Mouse (Mus musculus): Measurements from ENCODE around the gene Use1. TPM values are rescaled to one million over a fixed set of nuclear protein-coding genes. Genes with fewer than 3 reads are reported as not detected.
"Not testable (repeated sequence)": the region's sequence is repeated elsewhere in the genome, so short reads cannot be mapped to it uniquely, and the experiment has no call there.

Use1 gene
- polyA plus RNA-seq (2015; fragmentation: Nextera tagmentation; extraction: Ambion mirVana): 109 and 111 TPM in 2 replicates

GRCm38 (mm10) chr8:71366771-71367528, at the start of gene Use1:
Gene Use1 (plus strand): TSS chr8:71366848.
- no peaks in the 10 kb centered on the region for H3K9me3 ChIP-seq (ENCODE audit: low read length)
- H3K36me3 ChIP-seq (ENCODE audit: insufficient read depth, low read length): peaks cover 12% of the 10 kb centered on the region; the same call in 1 of the 2 replicates
- peak within 1 kb of the TSS; percentile 97 for H3K27ac ChIP-seq (ENCODE audit: low read length)
- under 1% methylated on average over 56 of the region's 56 CpGs for WGBS
- peak within 1 kb of the TSS; percentile 86 for H3K4me2 ChIP-seq (replicated peaks; ENCODE audit: low read depth, low read length)
- H3K27me3 ChIP-seq (ENCODE audit: insufficient read depth, low read length): no peaks in the 10 kb centered on the region
- peaks cover 19% of the 10 kb centered on the region for H3K4me1 ChIP-seq (ENCODE audit: insufficient read depth, low read length)
- H3K4me3 ChIP-seq (ENCODE audit: low read length): peak within 1 kb of the TSS; percentile 73
- ATAC-seq (ENCODE audit: low FRiP score, low TSS enrichment): peak; percentile 76
- H3K9ac ChIP-seq (replicated peaks; ENCODE audit: low read length): peak within 1 kb of the TSS; percentile 79

GRCm38 (mm10) chr8:71318610-71319009, 48.0 kb upstream of the Use1 start:
- H3K4me2 ChIP-seq (replicated peaks; ENCODE audit: low read depth, low read length); H3K27me3 ChIP-seq (ENCODE audit: insufficient read depth, low read length); H3K4me1 ChIP-seq (ENCODE audit: insufficient read depth, low read length); H3K9me3 ChIP-seq (ENCODE audit: low read length); H3K4me3 ChIP-seq (ENCODE audit: low read length); ATAC-seq (ENCODE audit: low FRiP score, low TSS enrichment); H3K9ac ChIP-seq (replicated peaks; ENCODE audit: low read length); H3K27ac ChIP-seq (ENCODE audit: low read length): not testable (repeated sequence)
- H3K36me3 ChIP-seq (ENCODE audit: insufficient read depth, low read length): peaks cover 28% of the 10 kb centered on the region
- 61% methylated on average over 5 of the region's 5 CpGs for WGBS

- WGBS: 75% methylated on average over 2 of the region's 2 CpGs
- not testable (repeated sequence) for ATAC-seq (ENCODE audit: low FRiP score, low TSS enrichment); H3K27ac ChIP-seq (ENCODE audit: low read length); H3K4me3 ChIP-seq (ENCODE audit: low read length); H3K4me2 ChIP-seq (replicated peaks; ENCODE audit: low read depth, low read length); H3K9ac ChIP-seq (replicated peaks; ENCODE audit: low read length); H3K27me3 ChIP-seq (ENCODE audit: insufficient read depth, low read length); H3K4me1 ChIP-seq (ENCODE audit: insufficient read depth, low read length); H3K9me3 ChIP-seq (ENCODE audit: low read length)
- H3K36me3 ChIP-seq (ENCODE audit: insufficient read depth, low read length): peaks cover 39% of the 10 kb centered on the region
Observed at GRCm38 (mm10) chr8:71319760-71320159, 46.9 kb upstream of the Use1 start.

GRCm38 (mm10) chr8:71322939-71323338, 43.7 kb upstream of the Use1 start:
- no peak for ATAC-seq (ENCODE audit: low FRiP score, low TSS enrichment)
- Histone ChIP-seq H3K36me3 (ENCODE audit: insufficient read depth, low read length) (peaks cover 48% of the 10 kb centered on the region), H3K27me3 (ENCODE audit: insufficient read depth, low read length) (no peaks in the 10 kb centered on the region), H3K9me3 (ENCODE audit: low read length) (no peaks in the 10 kb centered on the region), H3K27ac (ENCODE audit: low read length) (no peak overlapping the region), H3K9ac (replicated peaks; ENCODE audit: low read length) (no peak overlapping the region), H3K4me1 (ENCODE audit: insufficient read depth, low read length) (no peaks in the 10 kb centered on the region), H3K4me3 (ENCODE audit: low read length) (no peak overlapping the region), H3K4me2 (replicated peaks; ENCODE audit: low read depth, low read length) (no peak overlapping the region)
- 97% methylated on average over 3 of the region's 3 CpGs for WGBS

- H3K4me2 ChIP-seq (replicated peaks; ENCODE audit: low read depth, low read length): no peak overlapping the region
- peaks cover 59% of the 10 kb centered on the region for H3K36me3 ChIP-seq (ENCODE audit: insufficient read depth, low read length)
- no peak overlapping the region for H3K4me3 ChIP-seq (ENCODE audit: low read length)
- no peak overlapping the region for H3K27ac ChIP-seq (ENCODE audit: low read length)
- 85% methylated on average over 1 of the region's 1 CpGs for WGBS
- H3K27me3 ChIP-seq (ENCODE audit: insufficient read depth, low read length): no peaks in the 10 kb centered on the region
- no peak for ATAC-seq (ENCODE audit: low FRiP score, low TSS enrichment)
- H3K9me3 ChIP-seq (ENCODE audit: low read length): no peaks in the 10 kb centered on the region
- no peak overlapping the region for H3K9ac ChIP-seq (replicated peaks; ENCODE audit: low read length)
- H3K4me1 ChIP-seq (ENCODE audit: insufficient read depth, low read length): no peaks in the 10 kb centered on the region
Observed at GRCm38 (mm10) chr8:71324848-71325247, 41.8 kb upstream of the Use1 start.

GRCm38 (mm10) chr8:71337834-71338233, 28.8 kb upstream of the Use1 start:
- not testable (repeated sequence) for H3K27me3 ChIP-seq (ENCODE audit: insufficient read depth, low read length); H3K4me3 ChIP-seq (ENCODE audit: low read length); ATAC-seq (ENCODE audit: low FRiP score, low TSS enrichment); H3K27ac ChIP-seq (ENCODE audit: low read length); H3K9ac ChIP-seq (replicated peaks; ENCODE audit: low read length); H3K4me2 ChIP-seq (replicated peaks; ENCODE audit: low read depth, low read length); H3K4me1 ChIP-seq (ENCODE audit: insufficient read depth, low read length); H3K9me3 ChIP-seq (ENCODE audit: low read length)
- WGBS: 92% methylated on average over 5 of the region's 6 CpGs
- peaks cover 18% of the 10 kb centered on the region for H3K36me3 ChIP-seq (ENCODE audit: insufficient read depth, low read length)

- peaks cover 23% of the 10 kb centered on the region for H3K36me3 ChIP-seq (ENCODE audit: insufficient read depth, low read length)
- no peaks in the 10 kb centered on the region for H3K9me3 ChIP-seq (ENCODE audit: low read length)
- H3K4me3 ChIP-seq (ENCODE audit: low read length): no peak overlapping the region
- 77% methylated on average over 5 of the region's 5 CpGs for WGBS
- no peak for ATAC-seq (ENCODE audit: low FRiP score, low TSS enrichment)
- no peak overlapping the region for H3K4me2 ChIP-seq (replicated peaks; ENCODE audit: low read depth, low read length)
- no peak overlapping the region for H3K9ac ChIP-seq (replicated peaks; ENCODE audit: low read length)
- H3K4me1 ChIP-seq (ENCODE audit: insufficient read depth, low read length): no peaks in the 10 kb centered on the region
- no peak overlapping the region for H3K27ac ChIP-seq (ENCODE audit: low read length)
- no peaks in the 10 kb centered on the region for H3K27me3 ChIP-seq (ENCODE audit: insufficient read depth, low read length)
Observed at GRCm38 (mm10) chr8:71340625-71341024, 26.0 kb upstream of the Use1 start.

GRCm38 (mm10) chr8:71346581-71346980, 20.1 kb upstream of the Use1 start:
- no peak overlapping the region for H3K27ac ChIP-seq (ENCODE audit: low read length)
- no peak overlapping the region for H3K4me2 ChIP-seq (replicated peaks; ENCODE audit: low read depth, low read length)
- H3K4me3 ChIP-seq (ENCODE audit: low read length): no peak overlapping the region
- H3K9me3 ChIP-seq (ENCODE audit: low read length): no peaks in the 10 kb centered on the region
- ATAC-seq (ENCODE audit: low FRiP score, low TSS enrichment): no peak
- peaks cover 55% of the 10 kb centered on the region for H3K36me3 ChIP-seq (ENCODE audit: insufficient read depth, low read length)
- 80% methylated on average over 1 of the region's 1 CpGs for WGBS
- no peaks in the 10 kb centered on the region for H3K27me3 ChIP-seq (ENCODE audit: insufficient read depth, low read length)
- H3K4me1 ChIP-seq (ENCODE audit: insufficient read depth, low read length): no peaks in the 10 kb centered on the region
- H3K9ac ChIP-seq (replicated peaks; ENCODE audit: low read length): no peak overlapping the region

- Histone ChIP-seq H3K4me1 (ENCODE audit: insufficient read depth, low read length) (no peaks in the 10 kb centered on the region), H3K4me3 (ENCODE audit: low read length) (no peak overlapping the region), H3K27me3 (ENCODE audit: insufficient read depth, low read length) (no peaks in the 10 kb centered on the region), H3K4me2 (replicated peaks; ENCODE audit: low read depth, low read length) (no peak overlapping the region), H3K27ac (ENCODE audit: low read length) (no peak overlapping the region), H3K9me3 (ENCODE audit: low read length) (no peaks in the 10 kb centered on the region), H3K9ac (replicated peaks; ENCODE audit: low read length) (no peak overlapping the region), H3K36me3 (ENCODE audit: insufficient read depth, low read length) (peaks cover 66% of the 10 kb centered on the region)
- no peak for ATAC-seq (ENCODE audit: low FRiP score, low TSS enrichment)
- WGBS: 79% methylated on average over 3 of the region's 3 CpGs
Observed at GRCm38 (mm10) chr8:71351117-71351516, 15.5 kb upstream of the Use1 start.

- no peak overlapping the region for H3K4me3 ChIP-seq (ENCODE audit: low read length)
- no peaks in the 10 kb centered on the region for H3K4me1 ChIP-seq (ENCODE audit: insufficient read depth, low read length)
- WGBS: 91% methylated on average over 1 of the region's 1 CpGs
- no peaks in the 10 kb centered on the region for H3K27me3 ChIP-seq (ENCODE audit: insufficient read depth, low read length)
- no peak overlapping the region for H3K4me2 ChIP-seq (replicated peaks; ENCODE audit: low read depth, low read length)
- H3K9ac ChIP-seq (replicated peaks; ENCODE audit: low read length): no peak overlapping the region
- no peak overlapping the region for H3K27ac ChIP-seq (ENCODE audit: low read length)
- peaks cover 66% of the 10 kb centered on the region for H3K36me3 ChIP-seq (ENCODE audit: insufficient read depth, low read length)
- no peak for ATAC-seq (ENCODE audit: low FRiP score, low TSS enrichment)
- no peaks in the 10 kb centered on the region for H3K9me3 ChIP-seq (ENCODE audit: low read length)
Observed at GRCm38 (mm10) chr8:71351520-71351919, 15.1 kb upstream of the Use1 start.

Measured in kidney, embryonic 16.5 days (tissue).